Mouse (Mus musculus) forebrain, postnatal 0 days (tissue): ENCODE data around the gene Gm12569. TPM values are rescaled to one million over a fixed set of nuclear protein-coding genes. Genes with fewer than 3 reads are reported as not detected.

ENCODE experiments used
- ATAC-seq: fragments of 200-750 bp; cut with Nextera tagmentation; 2 replicates; pipeline ENCODE4 v1.8.0; 2017; ENCODE audit warnings: mild to moderate bottlenecking, moderate library complexity
- DNase-seq: peaks from one replicate; pipeline ENCODE4 v3.0.0-alpha.2; 2015
- H3K27ac ChIP-seq: fragments of 300-500 bp; sonication (generic); 2 replicates; pipeline ENCODE4 v1.5.1; 2014; ENCODE audit warnings: low read depth, mild to moderate bottlenecking, antibody characterized with exemption, low read length, moderate library complexity, mixed read lengths
- H3K27me3 ChIP-seq: fragments of 300-500 bp; sonication (generic); 2 replicates; pipeline ENCODE4 v1.6.1; 2014; ENCODE audit warnings: mild to moderate bottlenecking, low read length, mixed read lengths; ENCODE audit not compliant: insufficient read depth
- H3K36me3 ChIP-seq: fragments of 300-500 bp; sonication (generic); 2 replicates; pipeline ENCODE4 v1.6.1; 2014; ENCODE audit warnings: mild to moderate bottlenecking, moderate library complexity; ENCODE audit not compliant: insufficient read depth
- H3K4me1 ChIP-seq: fragments of 300-500 bp; sonication (generic); 2 replicates; pipeline ENCODE4 v1.6.1; 2014; ENCODE audit warnings: antibody characterized with exemption; ENCODE audit not compliant: insufficient read depth
- H3K4me2 ChIP-seq: fragments of 300-500 bp; sonication (generic); 2 replicates; pipeline ENCODE4 v1.6.1; 2014; ENCODE audit warnings: low read depth, mild to moderate bottlenecking, moderate library complexity
- H3K4me3 ChIP-seq: fragments of 300-500 bp; sonication (generic); 2 replicates; pipeline ENCODE4 v1.5.1; 2014; ENCODE audit warnings: low read depth, low read length, mixed read lengths
- H3K9ac ChIP-seq: fragments of 300-500 bp; sonication (generic); 2 replicates; pipeline ENCODE4 v1.6.1; 2014; ENCODE audit warnings: mild to moderate bottlenecking
- H3K9me3 ChIP-seq: fragments of 300-500 bp; sonication (generic); 2 replicates; pipeline ENCODE4 v1.6.1; 2016; ENCODE audit warnings: low read length
- CTCF ChIP-seq: sonication (generic); IDR thresholded peaks from 2 replicates; pipeline ENCODE4 v1.5.1; 2016; ENCODE audit warnings: antibody characterized with exemption, control low read depth, low read depth
- WGBS: fragments of 180-500 bp; shearing (Covaris S2); extraction: QIAGEN DNeasy Blood & Tissue Kit; methylation state at CpG from one replicate; pipeline ENCODE4 v1.1.7; 2014; 5-methylcytosine and 5-hydroxymethylcytosine counted together
- polyA plus RNA-seq: library from polyadenylated mRNA; unstranded; fragments of >200 nt; fragmentation: Nextera tagmentation; extraction: Ambion mirVana; gene quantifications from 2 replicates; pipeline ENCODE4 v1.2.1, GENCODE M21; 2015
- total RNA-seq: library from RNA; depleted of rRNA; stranded (reverse); fragments of >200 nt; gene quantifications from 2 replicates; pipeline ENCODE4 v1.2.3, GENCODE M21; 2014; rRNA removed

The Gm12569 gene
- total RNA-seq (not detected in 2 replicates), polyA plus RNA-seq (not detected in 2 replicates)

- no peaks in the 10 kb centered on the region for H3K9me3 ChIP-seq
- no peaks in the 10 kb centered on the region for H3K36me3 ChIP-seq
- H3K4me1 ChIP-seq: no peaks in the 10 kb centered on the region
- no peak for ATAC-seq
- no peak within 1 kb of the TSS for H3K4me2 ChIP-seq
- 96% methylated on average over 11 of the region's 11 CpGs for whole genome bisulfite sequencing
- H3K4me3 ChIP-seq: no peak within 1 kb of the TSS
- H3K27me3 ChIP-seq: no peaks in the 10 kb centered on the region
- no peak for TF ChIP-seq CTCF
- DNase-seq: no peak
- H3K27ac ChIP-seq: no peak within 1 kb of the TSS
- no peak within 1 kb of the TSS for H3K9ac ChIP-seq
Observed at GRCm38 (mm10) chr11:51220308-51220707, at the start of gene Gm12569. TSS of gene Gm12569 (plus strand) at chr11:51220473.

DNA sequence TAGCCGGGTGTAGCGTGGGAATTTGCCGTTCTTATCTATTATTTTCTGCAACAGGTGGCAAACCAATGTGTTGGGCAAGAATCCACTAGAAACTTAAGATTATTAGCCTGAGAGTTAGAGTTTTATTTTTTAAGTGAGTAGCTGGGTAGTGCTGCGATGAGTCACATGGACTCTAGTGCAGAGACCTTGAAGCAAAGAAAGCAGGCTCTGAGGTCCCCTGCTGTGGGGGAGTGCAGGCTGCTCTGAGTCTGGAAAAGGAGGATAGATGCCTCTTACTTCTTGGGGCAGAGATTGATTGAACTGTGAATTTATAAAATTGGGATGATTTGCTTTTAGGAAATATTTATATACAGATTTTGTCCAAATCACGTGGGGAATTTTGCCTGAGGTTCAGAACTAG is 17.5 kb upstream of the Gm12569 start:
- no peaks in the 10 kb centered on the region for H3K27me3 ChIP-seq
- H3K9ac ChIP-seq: no peak overlapping the region
- no peak overlapping the region for H3K4me2 ChIP-seq
- TF ChIP-seq CTCF: no peak
- DNase-seq (no peak), ATAC-seq (no peak)
- H3K9me3 ChIP-seq: no peaks in the 10 kb centered on the region
- WGBS: 76% methylated on average over 5 of the region's 5 CpGs
- no peaks in the 10 kb centered on the region for H3K4me1 ChIP-seq
- no peak overlapping the region for H3K4me3 ChIP-seq
- no peak overlapping the region for H3K27ac ChIP-seq
- no peaks in the 10 kb centered on the region for H3K36me3 ChIP-seq

- no peak overlapping the region for H3K4me3 ChIP-seq
- H3K27me3 ChIP-seq: no peaks in the 10 kb centered on the region
- DNase-seq (no peak), ATAC-seq (no peak)
- H3K9ac ChIP-seq: no peak overlapping the region
- no peaks in the 10 kb centered on the region for H3K4me1 ChIP-seq
- 89% methylated on average over 3 of the region's 3 CpGs for WGBS
- H3K36me3 ChIP-seq: no peaks in the 10 kb centered on the region
- H3K9me3 ChIP-seq: no peaks in the 10 kb centered on the region
- no peak for TF ChIP-seq CTCF
- no peak overlapping the region for H3K4me2 ChIP-seq
- no peak overlapping the region for H3K27ac ChIP-seq
Observed at GRCm38 (mm10) chr11:51207758-51208157, 12.5 kb upstream of the Gm12569 start.

- H3K4me3 ChIP-seq: no peak overlapping the region
- H3K9ac ChIP-seq: no peak overlapping the region
- no peaks in the 10 kb centered on the region for H3K36me3 ChIP-seq
- no peaks in the 10 kb centered on the region for H3K4me1 ChIP-seq
- H3K27me3 ChIP-seq: no peaks in the 10 kb centered on the region
- ATAC-seq: no peak
- H3K4me2 ChIP-seq: no peak overlapping the region
- no peak for DNase-seq
- TF ChIP-seq CTCF: no peak
- H3K27ac ChIP-seq: no peak overlapping the region
- no peaks in the 10 kb centered on the region for H3K9me3 ChIP-seq
- WGBS: 86% methylated on average over 5 of the region's 5 CpGs
Observed at GRCm38 (mm10) chr11:51211426-51211825, 8.8 kb upstream of the Gm12569 start.

DNA sequence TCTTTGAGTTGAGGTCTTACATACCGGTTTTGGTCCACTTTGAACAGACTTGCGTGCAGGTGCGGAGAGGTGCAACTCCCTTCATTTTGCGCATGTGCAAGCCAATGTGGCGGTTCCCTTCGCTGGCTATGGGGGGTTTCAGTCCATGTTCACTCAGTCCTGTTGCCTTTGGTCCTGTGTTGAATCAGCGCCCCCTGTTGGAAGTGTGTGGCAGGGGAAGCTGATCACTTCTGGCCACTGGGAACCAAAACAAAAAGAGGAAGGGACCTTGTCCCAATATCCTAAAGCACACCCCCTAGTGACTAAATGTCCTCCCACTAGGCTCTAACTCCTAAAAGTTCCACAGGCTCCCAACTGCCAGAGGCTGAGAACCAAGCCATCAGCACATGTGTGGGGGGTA is 6.3 kb upstream of the Gm12569 start:
- 87% methylated on average over 7 of the region's 7 CpGs for WGBS
- Histone ChIP-seq H3K4me3 (no peak overlapping the region), H3K36me3 (no peaks in the 10 kb centered on the region), H3K27ac (no peak overlapping the region), H3K4me1 (no peaks in the 10 kb centered on the region), H3K4me2 (no peak overlapping the region), H3K9ac (no peak overlapping the region), H3K27me3 (no peaks in the 10 kb centered on the region), H3K9me3 (no peaks in the 10 kb centered on the region)
- DNase-seq (no peak), ATAC-seq (no peak)
- no peak for TF ChIP-seq CTCF

DNA sequence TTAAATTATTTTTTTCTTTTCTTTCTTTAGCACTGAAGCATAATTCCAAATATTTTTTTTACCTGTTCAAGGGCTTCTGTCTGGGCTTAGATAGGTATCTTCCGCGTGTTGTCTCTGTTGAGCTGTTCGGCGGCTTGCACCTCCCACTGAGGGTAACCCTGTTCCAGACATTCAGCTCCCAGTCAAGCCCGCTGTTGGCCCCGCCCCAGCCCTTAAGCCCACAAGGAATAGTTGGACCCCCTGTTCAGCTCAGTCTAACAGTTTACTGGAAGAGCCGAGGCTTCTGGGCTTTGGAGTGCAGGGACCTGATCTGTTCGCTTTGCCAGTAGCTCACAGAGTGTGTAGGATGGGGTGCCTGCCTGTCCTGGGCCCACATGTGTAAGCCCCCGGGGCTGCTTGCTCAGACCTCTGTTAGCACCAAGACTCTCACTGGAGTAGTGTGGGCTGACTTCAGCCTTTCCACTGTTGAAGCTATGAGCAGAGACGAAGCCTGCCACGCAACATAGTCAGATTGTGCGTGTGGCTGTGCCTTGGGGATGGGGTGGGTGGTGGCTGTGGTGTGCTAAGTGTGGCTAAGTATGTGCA is 785 bp upstream of the Gm12569 start:
- Histone ChIP-seq H3K27ac (no peak overlapping the region), H3K27me3 (no peaks in the 10 kb centered on the region), H3K9ac (no peak overlapping the region), H3K9me3 (no peaks in the 10 kb centered on the region), H3K4me2 (no peak overlapping the region), H3K4me1 (no peaks in the 10 kb centered on the region), H3K4me3 (no peak overlapping the region), H3K36me3 (no peaks in the 10 kb centered on the region)
- WGBS: 83% methylated on average over 12 of the region's 12 CpGs
- ATAC-seq: no peak
- TF ChIP-seq CTCF: no peak
- no peak for DNase-seq

DNA sequence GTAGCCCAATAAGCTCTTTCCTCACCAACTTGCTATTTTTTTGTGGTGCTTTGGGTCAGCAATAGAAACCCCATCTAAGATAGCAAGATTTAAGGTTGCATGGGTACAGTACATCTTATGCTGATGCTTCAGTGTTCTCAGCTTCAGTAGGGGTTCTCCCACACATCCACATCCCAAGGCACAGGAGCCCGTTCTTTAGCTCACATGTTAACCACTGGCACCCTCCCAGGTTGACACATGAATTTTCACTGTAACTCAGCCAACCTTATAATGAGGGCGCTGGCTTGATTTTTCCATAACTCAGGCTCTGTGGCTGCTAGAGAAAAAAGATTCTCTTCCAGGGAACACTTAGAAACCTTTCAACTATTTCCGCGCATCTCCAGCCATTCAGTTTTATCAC is 6.8 kb downstream of the Gm12569 start:
- Histone ChIP-seq H3K9me3 (no peaks in the 10 kb centered on the region), H3K27ac (no peak overlapping the region), H3K4me1 (no peaks in the 10 kb centered on the region), H3K9ac (no peak overlapping the region), H3K4me2 (no peak overlapping the region), H3K27me3 (no peaks in the 10 kb centered on the region), H3K4me3 (no peak overlapping the region), H3K36me3 (no peaks in the 10 kb centered on the region)
- 63% methylated on average over 4 of the region's 4 CpGs for WGBS
- ATAC-seq (no peak), DNase-seq (peak; percentile 50)
- TF ChIP-seq CTCF: no peak

DNA sequence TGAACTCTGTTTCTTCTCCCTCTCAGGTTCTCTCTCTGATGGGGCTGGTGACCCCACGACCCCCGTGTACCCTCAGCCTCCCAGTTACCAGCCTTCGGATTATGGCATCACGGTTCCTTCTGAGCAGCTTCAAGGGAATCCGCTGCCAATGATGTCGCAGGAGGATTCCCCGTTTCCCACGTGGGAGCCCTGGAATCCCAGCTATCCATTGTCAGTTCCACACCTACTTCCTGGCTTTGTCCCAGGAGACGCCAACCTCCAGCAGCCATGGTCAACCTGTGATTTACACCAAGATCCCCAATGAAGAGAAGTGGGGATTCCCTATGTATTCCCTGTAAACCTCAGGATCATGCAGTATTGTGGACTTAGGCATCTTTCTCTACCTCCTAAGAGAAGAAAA is 14.4 kb downstream of the Gm12569 start:
- Histone ChIP-seq H3K36me3 (no peaks in the 10 kb centered on the region), H3K4me1 (no peaks in the 10 kb centered on the region), H3K27ac (no peak overlapping the region), H3K4me2 (no peak overlapping the region), H3K9me3 (no peaks in the 10 kb centered on the region), H3K4me3 (no peak overlapping the region), H3K27me3 (no peaks in the 10 kb centered on the region), H3K9ac (no peak overlapping the region)
- 85% methylated on average over 9 of the region's 9 CpGs for WGBS
- TF ChIP-seq CTCF: no peak
- ATAC-seq (no peak), DNase-seq (no peak)
